Mouse (Mus musculus) left cerebral cortex, postnatal 36 days (tissue): ENCODE measurements around the gene Rpl9-ps6. TPM values are rescaled to one million over a fixed set of nuclear protein-coding genes. Genes with fewer than 3 reads are reported as not detected.
"Not testable (repeated sequence)": the region's sequence is repeated elsewhere in the genome, so short reads cannot be mapped to it uniquely, and the experiment has no call there.

ENCODE experiments used
- DNase-seq, 2 experiments: peaks; one replicate each; pipeline ENCODE4 v3.0.0; 2021 to 2022; ENCODE audit warnings: low spot score in 2 of 2, mixed read lengths in 1 of 2
- intact Hi-C: fragments of 180-260 bp; cut with DNase I; formaldehyde crosslinking; loops from one replicate; pipeline ENCODE4 v1.15.1; 2025
- total RNA-seq, 2 experiments: library from RNA; stranded (reverse); gene quantifications; 2 replicates each; pipeline ENCODE4 v1.2.3; 2021

Rpl9-ps6 gene
- total RNA-seq, 2 experiments from 2014 or later: 23.2 to 46.0 TPM

GRCm38 (mm10) chr19:32484941-32485660 lies 18.7 kb upstream of the Rpl9-ps6 start:
- intact Hi-C loops: no loop called here
- DNase-seq: no peak

- DNase-seq: no peak
- intact Hi-C loops: no loop called here
Observed at GRCm38 (mm10) chr19:32481511-32481910, 15.1 kb upstream of the Rpl9-ps6 start.

- intact Hi-C loops: no loop called here
- no peak for DNase-seq
Observed at GRCm38 (mm10) chr19:32480791-32481442, 14.5 kb upstream of the Rpl9-ps6 start.

GRCm38 (mm10) chr19:32480255-32480654 lies 13.9 kb upstream of the Rpl9-ps6 start:
- no peak for DNase-seq
- intact Hi-C loops: no loop called here

GRCm38 (mm10) chr19:32476712-32477052 lies 10.3 kb upstream of the Rpl9-ps6 start:
- intact Hi-C loops: loop anchor here (10.0 kb wide), 1 partner anchor 502 kb away; no protein-coding TSS in a partner anchor
- no peak for DNase-seq

GRCm38 (mm10) chr19:32476016-32476711 lies 9.8 kb upstream of the Rpl9-ps6 start:
- intact Hi-C loops: loop anchor here (10.0 kb wide), 1 partner anchor 501 kb away; no protein-coding TSS in a partner anchor
- no peak for DNase-seq

GRCm38 (mm10) chr19:32470570-32471263 lies 4.3 kb upstream of the Rpl9-ps6 start:
- DNase-seq: no peak
- intact Hi-C loops: loop anchor here (10.0 kb wide), 1 partner anchor 496 kb away; no protein-coding TSS in a partner anchor

GRCm38 (mm10) chr19:32470059-32470497 lies 3.7 kb upstream of the Rpl9-ps6 start:
- intact Hi-C loops: loop anchor here (10.0 kb wide), 1 partner anchor 495 kb away; no protein-coding TSS in a partner anchor

GRCm38 (mm10) chr19:32467325-32467724 lies 947 bp upstream of the Rpl9-ps6 start:
- no peak for DNase-seq
- intact Hi-C loops: no loop called here

More at GRCm38 (mm10) chr19:32470059-32470497, 3.7 kb upstream of the Rpl9-ps6 start:
- no peak for DNase-seq

- no peak for DNase-seq
- intact Hi-C loops: no loop called here
Observed at GRCm38 (mm10) chr19:32465228-32465627, 1.1 kb downstream of the Rpl9-ps6 start.

GRCm38 (mm10) chr19:32463037-32463436 lies 3.3 kb downstream of the Rpl9-ps6 start:
- no peak for DNase-seq
- intact Hi-C loops: no loop called here

GRCm38 (mm10) chr19:32457631-32458030 lies 8.7 kb downstream of the Rpl9-ps6 start:
- intact Hi-C loops, DNase-seq: not testable (repeated sequence)

GRCm38 (mm10) chr19:32456744-32457143 lies 9.6 kb downstream of the Rpl9-ps6 start:
- intact Hi-C loops: no loop called here
- DNase-seq: no peak

- intact Hi-C loops: no loop called here
Observed at GRCm38 (mm10) chr19:32452231-32452630, 14.1 kb downstream of the Rpl9-ps6 start.

GRCm38 (mm10) chr19:32448931-32449330 lies 17.4 kb downstream of the Rpl9-ps6 start:
- DNase-seq: no peak
- intact Hi-C loops: no loop called here

More at GRCm38 (mm10) chr19:32452231-32452630, 14.1 kb downstream of the Rpl9-ps6 start:
- DNase-seq: peak in 1 of 2 experiments; percentile 24

- no peak for DNase-seq
- intact Hi-C loops: no loop called here
Observed at GRCm38 (mm10) chr19:32441568-32441967, 24.8 kb downstream of the Rpl9-ps6 start.

- DNase-seq: no peak
- intact Hi-C loops: no loop called here
Observed at GRCm38 (mm10) chr19:32439356-32439755, 27.0 kb downstream of the Rpl9-ps6 start.

- intact Hi-C loops: no loop called here
Observed at GRCm38 (mm10) chr19:32425856-32426255, 40.5 kb downstream of the Rpl9-ps6 start.

GRCm38 (mm10) chr19:32424706-32425105 lies 41.7 kb downstream of the Rpl9-ps6 start:
- DNase-seq: no peak
- intact Hi-C loops: no loop called here

More at GRCm38 (mm10) chr19:32425856-32426255, 40.5 kb downstream of the Rpl9-ps6 start:
- DNase-seq: no peak

- intact Hi-C loops: no loop called here
- DNase-seq: no peak
Observed at GRCm38 (mm10) chr19:32419069-32419468, 47.3 kb downstream of the Rpl9-ps6 start.
